Mouse (Mus musculus): ENCODE results near the gene Olfr1105.

Gene Olfr1105

DNA sequence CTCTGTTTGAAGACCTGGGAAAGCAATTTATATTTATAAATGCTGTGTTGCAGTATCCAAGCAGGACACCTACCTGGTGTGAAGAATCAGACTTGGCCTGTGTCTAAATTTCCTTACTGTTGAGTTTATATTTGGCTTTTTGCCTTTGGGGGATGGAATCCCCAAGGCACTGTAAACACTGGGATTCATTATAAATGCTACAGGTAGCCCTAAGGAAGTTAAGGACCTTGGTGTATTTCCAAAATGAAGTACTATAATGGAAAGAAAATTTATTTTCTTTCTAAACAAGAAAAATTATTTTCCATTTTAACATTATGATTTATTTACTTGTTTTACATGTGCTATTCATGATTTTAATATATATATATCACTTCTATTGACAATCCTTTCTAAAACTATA, at the start of gene Olfr1105:
Olfr1105 (minus strand) TSS at position 101 of the 400 bp plus-strand sequence.
- CTCF ChIA-PET, result no interaction called here

DNA sequence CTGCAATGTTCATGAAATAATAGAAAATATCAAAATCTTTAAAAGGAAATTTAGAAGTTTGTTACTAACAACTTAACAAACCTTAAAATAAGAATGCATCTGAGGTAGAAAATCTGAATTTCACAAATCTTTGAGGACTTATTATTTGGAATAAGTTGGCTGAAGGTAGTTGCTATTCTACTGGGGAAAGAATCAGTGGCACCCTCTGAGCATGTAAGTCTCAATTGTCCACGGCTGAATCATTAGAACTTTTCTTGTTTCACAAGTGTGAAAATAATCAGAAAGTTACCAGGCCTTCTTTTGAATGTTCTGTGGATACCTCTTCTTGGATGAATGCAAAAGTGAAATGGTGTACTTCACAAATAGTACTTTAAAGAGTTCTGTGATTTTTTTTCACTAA, 39.4 kb upstream of the Olfr1105 start, which contains the start of gene Olfr1107:
Olfr1107 (minus strand) TSS at position 101 of the 400 bp plus-strand sequence.
- CTCF ChIA-PET, result no interaction called here

DNA sequence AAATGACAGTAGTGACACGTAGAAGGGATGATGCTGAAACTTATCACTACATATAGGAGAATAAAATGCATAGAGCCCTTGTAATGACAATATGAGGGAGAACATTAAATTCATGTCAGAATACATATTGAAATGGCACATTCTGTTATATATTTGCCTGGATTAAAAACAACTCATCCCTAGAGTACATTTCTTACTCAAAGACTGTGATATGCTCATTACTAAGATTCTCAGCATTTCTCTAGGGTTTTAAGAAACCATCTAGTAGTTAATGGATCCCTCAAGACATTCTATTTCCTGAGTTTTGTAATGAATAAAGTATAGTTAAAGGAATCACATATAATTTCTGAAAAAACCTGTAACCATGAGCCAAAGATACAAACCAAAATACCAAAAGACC, 15.8 kb upstream of the Olfr1105 start, which contains the start of gene Olfr1106:
Olfr1106 (minus strand) TSS at position 101 of the 400 bp plus-strand sequence.
- CTCF ChIA-PET, result no interaction called here

DNA sequence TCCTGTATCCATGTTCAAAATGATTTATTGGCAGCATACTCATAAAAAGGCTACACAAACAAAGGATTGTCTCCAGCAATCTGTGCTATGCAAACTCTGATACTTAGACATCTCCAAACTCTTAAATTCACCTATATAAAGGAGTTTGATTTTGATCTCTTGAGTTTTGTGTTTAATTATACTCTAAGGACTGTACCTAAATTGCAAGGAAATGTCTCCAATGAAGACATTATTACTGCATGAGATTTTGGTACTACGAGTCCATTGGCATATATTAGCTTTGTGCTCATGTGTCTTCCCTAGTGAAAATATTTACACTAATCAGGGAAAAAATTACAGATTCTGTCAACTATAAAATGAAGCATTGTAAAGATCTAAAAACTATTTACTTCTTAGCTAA, 9.4 kb downstream of the Olfr1105 start, which contains the start of gene Olfr1104:
Olfr1104 (minus strand) TSS at position 101 of the 400 bp plus-strand sequence.
- CTCF ChIA-PET, result no interaction called here

DNA sequence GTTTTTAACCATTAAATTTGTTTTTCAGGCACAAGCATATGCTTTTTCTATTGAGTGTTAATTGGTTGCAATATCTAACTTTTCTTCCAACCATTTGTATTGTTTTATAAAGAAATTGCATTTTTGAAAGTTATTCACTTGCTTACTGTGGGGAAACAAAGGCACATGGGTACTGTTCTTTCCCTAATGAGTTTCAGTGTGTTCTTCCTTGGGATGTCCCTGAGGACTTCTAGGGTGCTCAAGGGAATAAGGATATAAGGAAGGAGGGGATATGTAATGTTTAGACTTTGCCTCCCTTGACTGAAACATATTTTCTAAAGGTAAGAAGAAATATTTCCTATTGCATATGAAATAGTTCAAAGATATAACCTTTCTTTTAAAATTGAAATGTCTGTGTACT, 38.2 kb downstream of the Olfr1105 start, which contains the start of gene Olfr1102:
Olfr1102 (plus strand) TSS at position 301 of the 400 bp plus-strand sequence.
- CTCF ChIA-PET, result no interaction called here

DNA sequence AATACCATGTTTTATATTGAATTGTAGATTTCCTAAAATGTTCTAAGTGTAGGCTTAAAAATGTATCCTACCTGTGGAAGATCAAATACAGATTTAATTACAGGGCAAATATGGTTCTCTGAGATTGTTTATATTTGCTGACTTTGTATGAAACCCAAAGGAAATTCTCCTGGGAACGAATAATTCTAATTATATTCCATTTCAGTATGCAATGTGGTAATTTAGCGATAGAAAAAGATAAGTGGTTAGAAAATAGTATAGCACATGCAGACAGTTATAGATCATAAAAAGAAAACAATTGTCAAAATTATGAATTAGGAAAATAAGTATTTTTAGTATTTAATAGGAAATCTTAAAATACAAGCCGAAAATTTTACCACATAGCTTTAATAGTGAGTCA, 45.2 kb downstream of the Olfr1105 start, which contains the start of gene Olfr1101:
Olfr1101 (minus strand) TSS at position 101 of the 400 bp plus-strand sequence.
- CTCF ChIA-PET, result no interaction called here
